Mouse (Mus musculus): ENCODE data around the gene Klhl30. TPM values are rescaled to one million over a fixed set of nuclear protein-coding genes. Genes with fewer than 3 reads are reported as not detected.

Klhl30 gene
- polyA plus RNA-seq, 1 experiment from 2014 or later: 0.62 TPM

- H3K4me2 ChIP-seq (replicated peaks; ENCODE audit: low read depth, low read length): no peak overlapping the region
- no peak for ATAC-seq
- DNase-seq (ENCODE audit: low spot score): no peak
- no peaks in the 10 kb centered on the region for H3K9me3 ChIP-seq (ENCODE audit: low read length)
- H3K4me1 ChIP-seq (ENCODE audit: insufficient read depth, low read depth, low read length): no peaks in the 10 kb centered on the region
- no peak overlapping the region for H3K27ac ChIP-seq (ENCODE audit: low read length)
- no peak for TF ChIP-seq EP300 (IDR thresholded peaks at IDR 0.05)
- TF ChIP-seq CTCF (IDR thresholded peaks at IDR 0.05): no peak
- no peak overlapping the region for H3K4me3 ChIP-seq (ENCODE audit: low read depth, low read length)
- no peaks in the 10 kb centered on the region for H3K36me3 ChIP-seq (ENCODE audit: insufficient read depth, low read length)
- no peaks in the 10 kb centered on the region for H3K27me3 ChIP-seq (replicated peaks; ENCODE audit: insufficient read depth, low read length)
- no peak overlapping the region for H3K9ac ChIP-seq (replicated peaks; ENCODE audit: low read depth)
Measured at GRCm38 (mm10) chr1:91333582-91333981, 17.2 kb upstream of the Klhl30 start.

DNA sequence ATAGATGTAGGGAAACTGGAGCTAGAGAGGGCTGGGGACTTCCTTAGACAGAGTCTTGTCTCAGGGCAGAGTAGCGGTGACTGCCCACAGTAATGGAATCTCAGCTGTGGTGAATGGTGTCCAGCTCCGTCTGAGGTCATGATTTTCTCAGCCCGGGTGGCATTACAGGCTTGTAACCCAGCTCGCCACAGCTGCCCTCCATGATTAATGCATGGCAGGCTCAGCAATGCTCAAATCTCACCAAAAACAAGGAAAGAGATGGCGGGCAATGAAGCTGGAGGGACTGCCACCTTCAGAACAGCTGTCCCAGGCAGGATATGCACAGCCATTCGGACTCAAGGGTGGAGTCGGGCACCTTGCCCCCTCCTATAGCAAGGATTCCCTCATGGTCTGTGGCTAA lies 13.5 kb upstream of the Klhl30 start:
- ATAC-seq: no peak
- no peak overlapping the region for H3K9ac ChIP-seq (replicated peaks; ENCODE audit: low read depth)
- no peaks in the 10 kb centered on the region for H3K27me3 ChIP-seq (replicated peaks; ENCODE audit: insufficient read depth, low read length)
- no peaks in the 10 kb centered on the region for H3K4me1 ChIP-seq (ENCODE audit: insufficient read depth, low read depth, low read length)
- 88% methylated on average over 7 of the region's 7 CpGs for WGBS
- no peaks in the 10 kb centered on the region for H3K36me3 ChIP-seq (ENCODE audit: insufficient read depth, low read length)
- no peak for TF ChIP-seq CTCF (IDR thresholded peaks at IDR 0.05)
- no peak for TF ChIP-seq EP300 (IDR thresholded peaks at IDR 0.05)
- no peak overlapping the region for H3K4me3 ChIP-seq (ENCODE audit: low read depth, low read length)
- H3K27ac ChIP-seq (ENCODE audit: low read length): no peak overlapping the region
- no peak for DNase-seq (ENCODE audit: low spot score)
- H3K4me2 ChIP-seq (replicated peaks; ENCODE audit: low read depth, low read length): no peak overlapping the region
- no peaks in the 10 kb centered on the region for H3K9me3 ChIP-seq (ENCODE audit: low read length)

GRCm38 (mm10) chr1:91344001-91344400 lies 6.8 kb upstream of the Klhl30 start:
- Histone ChIP-seq H3K27me3 (replicated peaks; ENCODE audit: insufficient read depth, low read length) (peaks cover 26% of the 10 kb centered on the region; the same call in 1 of the 2 replicates), H3K27ac (ENCODE audit: low read length) (no peak overlapping the region), H3K9ac (replicated peaks; ENCODE audit: low read depth) (no peak overlapping the region), H3K4me1 (ENCODE audit: insufficient read depth, low read depth, low read length) (no peaks in the 10 kb centered on the region), H3K4me2 (replicated peaks; ENCODE audit: low read depth, low read length) (no peak overlapping the region), H3K4me3 (ENCODE audit: low read depth, low read length) (no peak overlapping the region), H3K9me3 (ENCODE audit: low read length) (no peaks in the 10 kb centered on the region), H3K36me3 (ENCODE audit: insufficient read depth, low read length) (no peaks in the 10 kb centered on the region)
- DNase-seq (ENCODE audit: low spot score): no peak
- 78% methylated on average over 3 of the region's 3 CpGs for WGBS
- no peak for TF ChIP-seq CTCF (IDR thresholded peaks at IDR 0.05)
- no peak for TF ChIP-seq EP300 (IDR thresholded peaks at IDR 0.05)
- no peak for ATAC-seq

GRCm38 (mm10) chr1:91344921-91345685 lies 5.7 kb upstream of the Klhl30 start:
- H3K27me3 ChIP-seq (replicated peaks; ENCODE audit: insufficient read depth, low read length): peaks cover 26% of the 10 kb centered on the region; the same call in 1 of the 2 replicates
- WGBS: 4% methylated on average over 57 of the region's 68 CpGs
- H3K9me3 ChIP-seq (ENCODE audit: low read length): no peaks in the 10 kb centered on the region
- no peak overlapping the region for H3K27ac ChIP-seq (ENCODE audit: low read length)
- H3K9ac ChIP-seq (replicated peaks; ENCODE audit: low read depth): no peak overlapping the region
- ATAC-seq (0 out of 2 replicates have a peak, but pooled peaks have one; percentile 20), DNase-seq (ENCODE audit: low spot score) (no peak)
- H3K4me1 ChIP-seq (ENCODE audit: insufficient read depth, low read depth, low read length): no peaks in the 10 kb centered on the region
- H3K4me2 ChIP-seq (replicated peaks; ENCODE audit: low read depth, low read length): no peak overlapping the region
- no peak overlapping the region for H3K4me3 ChIP-seq (ENCODE audit: low read depth, low read length)
- no peaks in the 10 kb centered on the region for H3K36me3 ChIP-seq (ENCODE audit: insufficient read depth, low read length)
- TF ChIP-seq EP300 (IDR thresholded peaks at IDR 0.05) (no peak), CTCF (IDR thresholded peaks at IDR 0.05) (peak; percentile 17; the same call in 1 of the 2 replicates)

- Histone ChIP-seq H3K4me1 (ENCODE audit: insufficient read depth, low read depth, low read length) (no peaks in the 10 kb centered on the region), H3K4me3 (ENCODE audit: low read depth, low read length) (no peak overlapping the region), H3K9ac (replicated peaks; ENCODE audit: low read depth) (no peak overlapping the region), H3K27ac (ENCODE audit: low read length) (no peak overlapping the region), H3K36me3 (ENCODE audit: insufficient read depth, low read length) (no peaks in the 10 kb centered on the region), H3K27me3 (replicated peaks; ENCODE audit: insufficient read depth, low read length) (peaks cover 26% of the 10 kb centered on the region; the same call in 1 of the 2 replicates), H3K4me2 (replicated peaks; ENCODE audit: low read depth, low read length) (no peak overlapping the region), H3K9me3 (ENCODE audit: low read length) (no peaks in the 10 kb centered on the region)
- TF ChIP-seq EP300 (IDR thresholded peaks at IDR 0.05) (no peak), CTCF (IDR thresholded peaks at IDR 0.05) (peak; percentile 91)
- ATAC-seq: peak; percentile 73
- WGBS: 31% methylated on average over 3 of the region's 3 CpGs
- peak; percentile 85 for DNase-seq (ENCODE audit: low spot score)
Measured at GRCm38 (mm10) chr1:91346892-91347291, 3.9 kb upstream of the Klhl30 start.

DNA sequence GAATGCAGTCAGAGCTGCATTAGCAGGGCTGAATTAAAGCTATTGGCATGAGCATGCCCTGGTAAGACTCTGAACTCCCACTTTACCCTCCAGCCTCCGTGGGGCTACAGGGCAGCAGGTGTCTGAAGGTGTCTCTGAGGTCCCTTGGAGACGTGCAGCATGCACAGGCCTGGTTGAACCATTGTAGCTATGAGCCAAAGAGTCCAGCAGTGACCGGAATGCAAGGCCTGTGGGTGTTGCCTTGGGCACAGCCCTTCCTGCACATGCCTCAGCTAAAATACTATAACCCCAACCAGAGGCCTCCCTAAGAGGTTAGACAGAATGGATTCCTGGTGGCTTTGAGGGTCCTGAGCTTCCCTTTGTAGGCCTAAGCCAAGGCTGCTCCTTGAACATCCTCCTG lies 433 bp downstream of the Klhl30 start:
- Histone ChIP-seq H3K9ac (replicated peaks; ENCODE audit: low read depth) (no peak overlapping the region), H3K4me1 (ENCODE audit: insufficient read depth, low read depth, low read length) (no peaks in the 10 kb centered on the region), H3K36me3 (ENCODE audit: insufficient read depth, low read length) (no peaks in the 10 kb centered on the region), H3K27ac (ENCODE audit: low read length) (no peak overlapping the region), H3K4me3 (ENCODE audit: low read depth, low read length) (no peak overlapping the region), H3K27me3 (replicated peaks; ENCODE audit: insufficient read depth, low read length) (no peaks in the 10 kb centered on the region; the same call in 1 of the 2 replicates), H3K4me2 (replicated peaks; ENCODE audit: low read depth, low read length) (no peak overlapping the region), H3K9me3 (ENCODE audit: low read length) (no peaks in the 10 kb centered on the region)
- WGBS: 69% methylated on average over 3 of the region's 3 CpGs
- DNase-seq (ENCODE audit: low spot score): no peak
- no peak for ATAC-seq
- no peak for TF ChIP-seq EP300 (IDR thresholded peaks at IDR 0.05)
- no peak for TF ChIP-seq CTCF (IDR thresholded peaks at IDR 0.05)

Data from lung, postnatal 0 days (tissue).